Mouse (Mus musculus) neural tube, embryonic 13.5 days (tissue): Measurements from ENCODE around the gene Rps19bp1. TPM values are rescaled to one million over a fixed set of nuclear protein-coding genes. Genes with fewer than 3 reads are reported as not detected.

ENCODE experiments used
- ATAC-seq: fragments of 200-750 bp; cut with Nextera tagmentation; 2 replicates; pipeline ENCODE4 v1.8.0; 2017; ENCODE audit warnings: low read depth, mild to moderate bottlenecking, moderate TSS enrichment, moderate library complexity
- H3K27ac ChIP-seq: fragments of 300-500 bp; sonication (generic); replicated peaks from 2 replicates; pipeline ENCODE4 v1.5.1; 2015; ENCODE audit warnings: moderate library complexity, mild to moderate bottlenecking, inconsistent platforms
- H3K27me3 ChIP-seq: fragments of 300-500 bp; sonication (generic); 2 replicates; pipeline ENCODE4 v1.6.1; 2015; ENCODE audit warnings: mild to moderate bottlenecking, inconsistent platforms
- H3K36me3 ChIP-seq: fragments of 300-500 bp; sonication (generic); 2 replicates; pipeline ENCODE4 v1.6.1; 2015; ENCODE audit warnings: mild to moderate bottlenecking, inconsistent platforms
- H3K4me1 ChIP-seq: fragments of 300-500 bp; sonication (generic); replicated peaks from 2 replicates; pipeline ENCODE4 v1.6.1; 2015; ENCODE audit warnings: inconsistent platforms
- H3K4me2 ChIP-seq: fragments of 300-500 bp; sonication (generic); 2 replicates; pipeline ENCODE4 v1.6.1; 2015; ENCODE audit warnings: inconsistent platforms, mild to moderate bottlenecking, moderate library complexity
- H3K4me3 ChIP-seq: fragments of 300-500 bp; sonication (generic); 2 replicates; pipeline ENCODE4 v1.5.1; 2015; ENCODE audit warnings: mild to moderate bottlenecking, inconsistent platforms
- H3K9ac ChIP-seq: fragments of 300-500 bp; sonication (generic); 2 replicates; pipeline ENCODE4 v1.6.1; 2015; ENCODE audit warnings: moderate library complexity, mild to moderate bottlenecking, inconsistent platforms
- H3K9me3 ChIP-seq: fragments of 300-500 bp; sonication (generic); 2 replicates; pipeline ENCODE4 v1.6.1; 2016; ENCODE audit warnings: inconsistent platforms
- WGBS: fragments of 180-500 bp; shearing (Covaris S2); methylation state at CpG from one replicate; pipeline ENCODE4 v1.1.7; 2015; 5-methylcytosine and 5-hydroxymethylcytosine counted together
- polyA plus RNA-seq: library from polyadenylated mRNA; unstranded; fragments of >200 nt; fragmentation: Nextera tagmentation; extraction: Ambion mirVana; gene quantifications from 2 replicates; pipeline ENCODE4 v1.2.1, GENCODE M21; 2015

Gene Rps19bp1
- polyA plus RNA-seq, 1 experiment from 2014 or later, result 74.2 TPM

DNA sequence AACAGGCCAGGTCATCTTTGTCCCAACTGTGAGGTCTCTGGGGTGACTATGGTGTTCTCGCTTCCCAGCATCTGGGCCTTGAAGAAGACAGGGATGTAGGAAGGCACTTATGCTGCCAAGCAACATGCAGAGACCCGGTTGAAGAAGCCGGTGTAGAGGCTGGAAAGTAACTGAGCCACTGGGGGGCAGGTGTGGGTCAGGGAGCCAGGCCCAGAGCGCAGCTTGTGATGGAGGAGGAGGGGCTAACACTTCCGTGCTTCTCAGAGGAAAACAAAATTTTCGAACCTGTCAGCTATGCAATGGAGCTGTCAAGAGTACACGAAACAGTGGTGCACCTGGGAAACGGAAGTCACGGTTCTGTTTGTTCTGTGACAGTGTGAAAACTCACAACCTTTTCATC is 13.0 kb upstream of the Rps19bp1 start:
- Histone ChIP-seq H3K36me3 (no peaks in the 10 kb centered on the region), H3K27me3 (peaks cover 24% of the 10 kb centered on the region), H3K9ac (no peak overlapping the region), H3K9me3 (no peaks in the 10 kb centered on the region), H3K4me2 (no peak overlapping the region), H3K4me3 (no peak overlapping the region), H3K27ac (no peak overlapping the region), H3K4me1 (peaks cover 18% of the 10 kb centered on the region)
- 47% methylated on average over 9 of the region's 9 CpGs for WGBS
- ATAC-seq, result no peak

DNA sequence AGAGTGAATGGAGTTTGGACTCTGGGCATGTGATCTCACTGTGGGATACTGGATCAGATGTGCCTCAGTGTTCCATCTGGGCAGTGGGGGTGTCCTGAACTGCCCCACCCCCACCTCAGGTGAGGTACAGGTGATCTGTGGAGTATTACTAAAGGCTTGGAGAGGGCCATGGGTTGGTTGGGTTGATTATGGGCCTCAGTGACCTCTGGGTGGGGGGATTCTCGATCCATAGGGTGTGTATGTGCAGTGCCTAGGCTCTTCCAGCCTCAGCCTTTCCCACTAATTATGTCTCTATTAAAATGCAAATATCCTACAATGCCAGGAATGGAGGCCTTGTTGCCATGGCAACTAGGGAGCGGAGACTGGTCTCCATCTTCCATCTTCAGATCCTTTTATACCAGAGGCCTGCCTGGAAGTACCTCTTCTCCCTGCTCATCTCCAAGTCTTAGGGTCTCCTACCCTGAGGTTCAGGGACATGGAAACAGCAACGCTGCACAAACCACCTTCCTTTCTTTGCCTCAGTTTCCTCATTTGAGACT is 7.8 kb upstream of the Rps19bp1 start:
- Histone ChIP-seq H3K27ac (no peak overlapping the region), H3K4me1 (peaks cover 24% of the 10 kb centered on the region), H3K4me3 (no peak overlapping the region), H3K27me3 (peaks cover 7% of the 10 kb centered on the region; the same call in 1 of the 2 replicates), H3K4me2 (no peak overlapping the region), H3K9ac (no peak overlapping the region), H3K36me3 (no peaks in the 10 kb centered on the region), H3K9me3 (no peaks in the 10 kb centered on the region)
- no peak for ATAC-seq
- 45% methylated on average over 3 of the region's 3 CpGs for WGBS

DNA sequence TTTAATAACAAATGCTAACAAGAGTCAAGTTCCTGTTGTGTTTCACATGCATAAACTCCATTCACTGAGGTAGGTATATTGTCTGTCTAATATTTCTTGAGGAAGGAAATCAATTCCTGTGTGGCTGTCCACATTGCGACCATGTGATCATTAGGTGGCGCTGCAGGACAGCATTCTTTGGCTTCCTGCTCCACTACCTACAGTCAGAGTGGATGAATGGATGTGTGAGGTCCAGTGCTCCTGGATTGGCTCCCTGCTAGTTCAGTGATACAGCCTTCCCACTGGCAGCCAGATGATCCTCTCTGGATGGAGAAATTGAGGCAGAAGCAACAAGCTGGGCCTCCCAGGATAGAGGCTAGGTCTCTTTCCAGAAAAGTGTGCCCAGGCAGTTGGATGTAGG is 2.2 kb upstream of the Rps19bp1 start:
- peaks cover 23% of the 10 kb centered on the region for H3K4me1 ChIP-seq
- no peaks in the 10 kb centered on the region for H3K9me3 ChIP-seq
- H3K9ac ChIP-seq, result no peak overlapping the region
- peak; percentile 32; the same call in 1 of the 2 replicates for ATAC-seq
- 0% methylated on average over 2 of the region's 2 CpGs for WGBS
- no peaks in the 10 kb centered on the region for H3K27me3 ChIP-seq
- no peak overlapping the region for H3K4me3 ChIP-seq
- H3K4me2 ChIP-seq, result no peak overlapping the region
- no peak overlapping the region for H3K27ac ChIP-seq
- no peaks in the 10 kb centered on the region for H3K36me3 ChIP-seq

DNA sequence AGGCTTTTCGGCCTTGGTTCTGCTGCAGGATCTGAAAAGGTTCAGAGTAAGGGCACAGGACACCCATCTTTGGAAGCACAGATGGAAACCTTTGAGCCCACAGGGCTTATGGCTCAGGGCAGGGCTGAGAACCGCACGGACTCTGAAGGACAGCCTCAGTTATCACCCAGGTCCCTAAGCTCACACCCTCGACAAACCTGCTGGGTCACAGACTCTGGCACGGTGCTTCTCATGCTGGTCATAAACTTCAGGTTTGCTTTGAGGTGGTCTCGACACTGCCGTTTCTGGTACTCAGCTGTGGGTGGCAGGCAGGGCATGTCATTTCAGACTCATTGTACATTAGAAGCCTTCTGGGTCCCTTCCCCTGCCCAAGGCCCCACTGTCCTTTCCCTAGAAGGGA is 3.0 kb downstream of the Rps19bp1 start:
- WGBS, result 83% methylated on average over 7 of the region's 7 CpGs
- Histone ChIP-seq H3K27ac (no peak overlapping the region), H3K4me1 (peaks cover 48% of the 10 kb centered on the region), H3K4me2 (no peak overlapping the region), H3K36me3 (peaks cover 47% of the 10 kb centered on the region), H3K9ac (no peak overlapping the region), H3K9me3 (no peaks in the 10 kb centered on the region), H3K4me3 (no peak overlapping the region), H3K27me3 (no peaks in the 10 kb centered on the region)
- ATAC-seq, result no peak

DNA sequence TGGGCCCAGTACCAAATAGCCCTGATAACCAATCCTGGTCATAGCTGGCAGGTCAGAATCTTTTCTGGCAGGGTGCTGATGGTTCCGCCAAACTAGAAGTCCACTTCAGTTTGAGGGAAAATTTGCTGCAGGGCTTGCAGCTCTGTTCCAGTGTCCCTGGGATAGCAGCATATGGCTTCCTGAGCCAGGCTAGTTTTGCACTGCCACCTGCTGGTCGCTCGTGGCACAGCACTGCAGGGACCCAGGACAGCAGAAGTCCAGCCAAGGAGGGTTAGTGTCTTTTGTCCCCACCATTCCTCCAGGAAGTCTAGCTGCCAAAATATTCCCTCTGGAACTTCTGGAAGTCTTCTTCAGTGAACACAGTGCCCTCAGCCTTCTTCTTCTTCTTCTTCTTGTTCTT is 3.4 kb downstream of the Rps19bp1 start:
- WGBS, result 18% methylated on average over 3 of the region's 3 CpGs
- peaks cover 48% of the 10 kb centered on the region for H3K36me3 ChIP-seq
- H3K27me3 ChIP-seq, result no peaks in the 10 kb centered on the region
- H3K4me3 ChIP-seq, result no peak overlapping the region
- no peaks in the 10 kb centered on the region for H3K9me3 ChIP-seq
- H3K9ac ChIP-seq, result no peak overlapping the region
- no peak for ATAC-seq
- H3K27ac ChIP-seq, result 0 out of 2 replicates have a peak overlapping the region, but pooled peaks have one; percentile 2
- H3K4me1 ChIP-seq, result peaks cover 48% of the 10 kb centered on the region
- H3K4me2 ChIP-seq, result no peak overlapping the region

DNA sequence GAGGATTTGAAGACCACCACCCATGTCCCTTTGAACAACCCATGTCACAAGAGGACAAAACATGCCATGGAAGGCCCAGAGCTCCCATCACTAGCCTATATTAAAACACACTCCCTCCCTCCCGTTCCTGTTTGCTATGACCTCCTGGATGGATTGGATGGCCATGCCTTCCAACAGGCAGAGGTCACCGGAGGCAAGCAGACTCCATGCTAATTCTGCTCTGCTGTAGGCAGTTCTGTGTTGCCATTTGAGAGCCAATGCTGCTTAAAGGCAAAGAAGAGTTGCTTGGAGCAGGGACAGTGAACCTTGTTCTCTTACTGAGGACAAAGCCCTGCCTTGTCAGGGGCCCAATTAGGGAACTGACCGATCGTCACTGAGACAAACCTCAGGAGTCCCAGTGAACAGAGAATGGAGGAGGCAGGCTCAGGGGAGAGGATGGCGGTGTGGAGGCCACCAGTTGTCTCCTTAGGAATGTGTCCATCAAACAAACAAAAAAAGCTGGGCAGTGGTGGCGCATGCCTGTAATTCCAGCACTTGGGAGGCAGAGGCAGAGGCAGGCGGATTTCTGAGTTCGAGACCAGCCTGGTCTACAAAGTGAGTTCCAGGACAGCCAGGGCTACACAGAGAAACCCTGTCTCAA is 4.6 kb downstream of the Rps19bp1 start:
- WGBS, result 65% methylated on average over 8 of the region's 8 CpGs
- H3K9me3 ChIP-seq, result no peaks in the 10 kb centered on the region
- H3K27me3 ChIP-seq, result no peaks in the 10 kb centered on the region
- peaks cover 48% of the 10 kb centered on the region for H3K36me3 ChIP-seq
- H3K4me3 ChIP-seq, result no peak overlapping the region
- H3K9ac ChIP-seq, result no peak overlapping the region
- peaks cover 46% of the 10 kb centered on the region for H3K4me1 ChIP-seq
- 0 out of 2 replicates have a peak overlapping the region, but pooled peaks have one; percentile 15 for H3K27ac ChIP-seq
- no peak overlapping the region for H3K4me2 ChIP-seq
- no peak for ATAC-seq

DNA sequence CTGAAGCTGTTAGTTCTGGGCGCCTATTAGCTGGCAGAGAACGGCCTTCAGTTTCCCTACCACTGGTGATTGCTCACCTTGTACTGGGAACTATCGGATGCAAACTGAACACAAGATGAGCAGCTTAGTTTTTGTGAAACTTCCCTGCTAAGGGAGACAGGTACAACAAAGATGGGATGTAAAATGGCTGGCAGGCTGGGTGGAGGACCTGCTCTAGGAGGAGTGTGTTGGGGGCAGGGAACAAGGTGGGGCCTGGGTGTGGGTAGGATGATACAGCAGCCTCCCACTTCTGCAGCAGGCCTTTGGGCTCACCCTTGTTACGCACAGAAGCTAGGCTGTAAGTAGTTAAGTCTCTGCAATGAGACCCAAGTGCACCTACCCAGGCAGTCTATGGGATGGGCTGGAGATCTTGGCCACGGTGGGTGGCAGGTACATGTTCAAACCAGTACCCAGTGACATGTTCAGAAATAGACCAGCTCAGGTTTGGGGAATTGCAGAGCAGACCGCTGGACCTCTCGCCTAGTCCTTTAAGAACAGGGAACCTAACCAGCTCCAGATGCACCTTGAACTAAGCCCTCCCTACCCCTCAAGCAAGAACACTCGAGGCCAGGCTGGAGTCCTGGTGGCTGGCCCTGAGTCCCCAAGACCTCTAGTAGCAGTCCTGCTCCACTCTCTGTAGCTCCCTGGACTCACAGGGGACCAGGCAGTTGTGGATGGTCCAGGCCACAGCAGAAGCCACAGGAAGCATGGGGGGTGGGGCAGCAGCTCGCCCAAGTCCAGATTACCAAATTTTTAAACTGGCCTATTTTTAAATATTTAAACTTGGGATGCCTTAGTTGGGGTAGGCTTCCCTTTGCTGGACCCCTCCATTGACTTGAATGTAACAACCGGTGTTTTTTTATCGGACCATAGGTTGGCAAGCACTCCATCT is 5.6 kb downstream of the Rps19bp1 start:
- peaks cover 50% of the 10 kb centered on the region for H3K4me1 ChIP-seq
- 72% methylated on average over 11 of the region's 11 CpGs for WGBS
- no peak for ATAC-seq
- H3K27ac ChIP-seq, result peak overlapping the region; percentile 99
- H3K9ac ChIP-seq, result peak overlapping the region; percentile 43; the same call in 1 of the 2 replicates
- H3K9me3 ChIP-seq, result no peaks in the 10 kb centered on the region
- peaks cover 48% of the 10 kb centered on the region for H3K36me3 ChIP-seq
- 0 out of 2 replicates have a peak overlapping the region, but pooled peaks have one; percentile 100 for H3K4me3 ChIP-seq
- no peaks in the 10 kb centered on the region for H3K27me3 ChIP-seq
- peak overlapping the region; percentile 100 for H3K4me2 ChIP-seq

DNA sequence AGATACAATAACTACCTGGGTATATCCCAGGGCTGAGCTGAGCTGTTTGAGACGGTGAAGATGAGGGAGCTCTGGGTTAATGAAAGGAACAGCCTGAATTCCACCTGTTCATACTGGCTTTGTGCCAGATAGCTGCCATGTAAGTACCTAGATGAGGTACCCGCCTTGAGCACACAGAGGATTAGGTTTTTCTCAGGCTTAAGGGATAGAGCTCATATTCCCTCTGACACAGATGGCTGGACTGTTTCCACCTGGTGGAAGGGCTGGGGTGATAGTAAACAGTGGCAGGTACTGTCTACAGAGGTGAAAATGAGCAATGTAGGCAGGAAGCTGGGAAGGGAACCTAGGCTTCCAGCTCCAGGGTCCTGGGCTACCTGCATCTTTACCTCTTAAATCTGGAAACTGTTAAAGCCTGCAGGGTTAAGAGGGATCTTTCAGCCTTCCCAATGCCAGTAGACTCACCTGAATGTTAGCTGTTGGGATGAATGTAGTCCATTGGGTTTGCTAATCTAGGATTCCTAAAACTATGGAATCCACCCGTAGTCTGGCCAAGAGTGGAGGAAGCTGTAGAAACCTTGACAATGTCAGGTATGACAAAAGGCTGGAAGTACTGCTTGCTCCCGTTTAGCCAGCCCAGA is 6.4 kb downstream of the Rps19bp1 start:
- H3K4me1 ChIP-seq, result peaks cover 44% of the 10 kb centered on the region
- H3K9ac ChIP-seq, result peak overlapping the region; percentile 100
- no peaks in the 10 kb centered on the region for H3K27me3 ChIP-seq
- H3K9me3 ChIP-seq, result no peaks in the 10 kb centered on the region
- 37% methylated on average over 4 of the region's 4 CpGs for WGBS
- peaks cover 48% of the 10 kb centered on the region for H3K36me3 ChIP-seq
- peak overlapping the region; percentile 100 for H3K4me3 ChIP-seq
- peak overlapping the region; percentile 99 for H3K27ac ChIP-seq
- no peak for ATAC-seq
- peak overlapping the region; percentile 100 for H3K4me2 ChIP-seq

DNA sequence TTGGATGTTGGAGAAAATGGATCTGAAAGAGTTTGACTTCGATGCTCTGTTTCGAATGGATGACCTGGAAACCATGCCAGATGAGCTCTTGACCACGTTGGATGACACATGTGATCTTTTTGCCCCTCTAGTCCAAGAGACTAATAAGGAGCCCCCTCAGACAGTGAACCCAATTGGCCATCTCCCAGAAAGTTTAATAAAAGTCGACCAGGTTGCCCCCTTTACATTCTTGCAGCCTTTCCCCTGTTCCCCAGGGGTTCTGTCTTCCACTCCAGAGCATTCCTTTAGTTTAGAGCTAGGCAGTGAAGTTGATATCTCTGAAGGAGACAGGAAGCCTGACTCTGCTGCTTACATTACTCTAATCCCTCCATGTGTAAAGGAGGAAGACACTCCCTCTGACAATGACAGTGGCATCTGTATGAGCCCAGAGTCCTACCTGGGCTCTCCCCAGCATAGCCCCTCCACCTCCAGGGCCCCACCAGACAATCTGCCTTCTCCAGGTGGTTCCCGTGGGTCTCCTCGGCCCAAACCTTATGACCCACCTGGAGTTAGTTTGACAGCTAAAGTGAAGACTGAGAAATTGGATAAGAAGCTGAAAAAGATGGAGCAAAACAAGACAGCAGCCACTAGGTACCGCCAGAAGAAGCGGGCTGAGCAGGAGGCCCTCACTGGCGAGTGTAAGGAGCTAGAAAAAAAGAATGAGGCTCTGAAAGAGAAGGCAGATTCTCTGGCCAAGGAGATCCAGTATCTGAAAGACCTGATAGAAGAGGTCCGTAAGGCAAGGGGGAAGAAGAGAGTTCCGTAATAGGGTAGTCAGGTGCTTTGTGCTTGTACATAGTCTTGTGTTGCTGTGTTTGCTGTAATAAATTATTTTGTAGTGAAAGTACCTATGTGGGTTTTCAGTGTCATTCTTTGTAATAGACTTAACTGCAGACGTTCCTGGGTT is 7.2 kb downstream of the Rps19bp1 start:
- Histone ChIP-seq H3K36me3 (peaks cover 52% of the 10 kb centered on the region), H3K9ac (peak overlapping the region; percentile 100), H3K9me3 (no peaks in the 10 kb centered on the region), H3K27ac (peak overlapping the region; percentile 99), H3K4me1 (peaks cover 37% of the 10 kb centered on the region), H3K4me3 (peak overlapping the region; percentile 100), H3K4me2 (peak overlapping the region; percentile 100), H3K27me3 (no peaks in the 10 kb centered on the region)
- 71% methylated on average over 12 of the region's 12 CpGs for WGBS
- ATAC-seq, result no peak

DNA sequence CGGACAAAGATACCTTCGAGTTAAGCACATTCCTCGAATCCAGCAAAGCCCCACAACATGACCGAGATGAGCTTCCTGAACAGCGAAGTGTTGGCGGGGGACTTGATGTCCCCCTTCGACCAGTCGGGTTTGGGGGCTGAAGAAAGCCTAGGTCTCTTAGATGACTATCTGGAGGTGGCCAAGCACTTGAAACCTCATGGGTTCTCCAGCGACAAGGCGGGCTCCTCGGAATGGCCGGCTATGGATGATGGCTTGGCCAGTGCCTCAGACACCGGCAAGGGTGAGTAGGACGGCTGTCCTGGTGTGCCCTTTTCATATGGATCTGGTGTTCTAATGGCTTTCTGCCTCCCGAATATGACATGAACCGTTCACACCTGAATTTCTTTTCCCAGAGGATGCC is 7.9 kb downstream of the Rps19bp1 start:
- Histone ChIP-seq H3K27ac (peak overlapping the region; percentile 99), H3K4me3 (peak overlapping the region; percentile 100), H3K9me3 (no peaks in the 10 kb centered on the region), H3K4me2 (peak overlapping the region; percentile 100), H3K4me1 (peaks cover 37% of the 10 kb centered on the region), H3K9ac (peak overlapping the region; percentile 100), H3K27me3 (no peaks in the 10 kb centered on the region), H3K36me3 (peaks cover 59% of the 10 kb centered on the region)
- ATAC-seq, result no peak
- WGBS, result 15% methylated on average over 16 of the region's 16 CpGs

DNA sequence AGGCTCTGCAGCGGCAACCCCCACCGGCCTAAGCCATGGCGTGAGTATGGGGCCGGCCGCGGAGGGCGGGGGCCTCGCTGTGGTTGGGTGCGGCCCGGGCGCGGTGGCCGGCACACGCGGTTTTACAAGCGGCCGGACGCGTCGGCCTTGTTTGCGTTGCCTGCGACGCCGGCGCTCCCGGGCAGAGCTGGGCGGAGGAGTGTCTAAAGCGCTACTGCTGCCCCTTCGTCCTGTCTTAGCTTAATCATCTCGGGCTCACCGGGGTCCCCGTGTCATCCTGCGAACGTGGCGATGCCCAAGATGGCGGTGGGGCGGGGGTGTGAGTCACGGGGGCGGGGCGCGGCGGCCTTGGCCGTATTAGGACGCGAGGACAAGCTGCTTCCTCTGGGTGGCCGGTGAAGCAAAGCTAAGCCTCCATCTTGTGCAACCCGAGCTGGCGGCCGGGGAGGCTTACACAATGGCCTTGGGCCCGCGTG is 8.4 kb downstream of the Rps19bp1 start:
- peaks cover 37% of the 10 kb centered on the region for H3K4me1 ChIP-seq
- H3K27ac ChIP-seq, result peak overlapping the region; percentile 99
- H3K9ac ChIP-seq, result peak overlapping the region; percentile 100
- no peaks in the 10 kb centered on the region for H3K27me3 ChIP-seq
- ATAC-seq, result peak; percentile 12
- H3K4me2 ChIP-seq, result peak overlapping the region; percentile 100
- under 1% methylated on average over 51 of the region's 51 CpGs for WGBS
- H3K36me3 ChIP-seq, result peaks cover 60% of the 10 kb centered on the region
- H3K4me3 ChIP-seq, result peak overlapping the region; percentile 100
- H3K9me3 ChIP-seq, result no peaks in the 10 kb centered on the region
